ENCODE assay signal across 11 mouse cellular contexts in the genomic region with DNA sequence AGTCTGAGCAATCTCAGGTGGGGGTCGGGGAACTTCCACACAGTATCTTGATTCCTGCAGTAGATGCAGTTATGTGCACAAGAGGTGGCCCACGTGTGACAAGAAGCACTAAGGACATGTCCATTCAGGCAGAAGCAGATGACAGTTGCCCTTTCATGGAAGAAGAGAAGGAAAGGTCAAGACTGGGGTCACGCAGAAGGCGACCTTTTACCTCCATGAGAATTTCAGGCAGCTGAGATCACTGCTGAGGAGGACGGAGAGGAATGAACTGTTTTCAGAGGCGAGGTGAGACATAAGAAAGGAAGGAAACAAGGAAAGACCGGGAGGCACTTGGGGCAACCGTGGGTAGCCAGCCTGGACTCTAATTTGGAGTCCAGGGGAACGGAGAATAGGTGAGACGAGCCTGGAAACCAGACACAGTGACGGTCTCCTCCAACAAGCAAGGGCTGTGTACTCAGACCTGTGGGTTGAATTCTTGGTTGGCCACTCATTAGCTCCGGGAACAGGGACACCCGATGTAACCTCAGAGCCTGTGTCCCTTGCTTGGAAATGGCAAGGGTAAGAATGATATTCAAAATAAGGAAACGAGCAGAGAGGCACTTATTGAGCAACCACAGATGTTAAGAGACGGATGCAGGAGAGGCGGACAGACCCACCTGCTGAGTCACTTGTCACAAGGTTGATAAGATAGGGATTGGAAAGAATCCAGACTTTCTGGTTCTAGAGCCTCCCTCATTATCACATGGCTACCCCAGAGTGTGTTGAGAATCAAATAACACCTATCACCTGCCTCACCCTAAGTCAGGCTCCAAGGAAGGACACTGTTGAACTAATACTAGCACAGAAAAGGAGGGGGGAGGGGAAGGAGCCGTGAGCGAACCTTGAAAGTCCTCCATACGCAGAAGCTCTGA.
A peak's percentile ranks its signal among the peaks of the same experiment; 100 is the strongest.
DNase-seq lines count a peak whose midpoint lies in the region; ATAC-seq lines count a peak whose summit lies in the region.
"Had no signal": no experiment of that assay in that cellular context is flagged by ENCODE, and none has a peak within 500 bp of the region (broad histone marks: within the 10 kb centered on the region; RNA-seq: fewer than 3 reads in every experiment).

No protein-coding gene starts in this region.

- no peak for ATAC-seq in erythroblast, adult 5-6 weeks (replicated peaks; ENCODE audit: low FRiP score, poor library complexity, severe bottlenecking)
- ATAC-seq: forebrain, embryonic 14.5 days had no signal

- peak; percentile 47 for DNase-seq in adrenal gland, adult 2 months
- DNase-seq in adrenal gland, adult 8-10 months: no peak
- DNase-seq in urinary bladder, adult 18-20 months (ENCODE audit: low spot score in 2 of 2): peak; percentile 48 to 57
- no peak for DNase-seq in urinary bladder, postnatal 10 days (ENCODE audit: low spot score)
- DNase-seq in lung, postnatal 36 days: peak; percentile 70
- no peak for DNase-seq in spleen, adult 18-20 months
- no peak for DNase-seq in layer of hippocampus, postnatal 14 days (ENCODE audit: low spot score in 2 of 2)
- DNase-seq: cerebellum, postnatal 14 days; right cerebral cortex, postnatal 14 days had no signal

Comparison
In these comparisons a context has a peak if more than half of its experiments do, and no peak if none do; other contexts are left out.
1. DNase-seq: peak in adrenal gland, adult 2 months (single experiment), urinary bladder, adult 18-20 months (2 of 2) and lung, postnatal 36 days (single experiment); none in adrenal gland, adult 8-10 months (single experiment), urinary bladder, postnatal 10 days (single experiment), spleen, adult 18-20 months (0 of 2) and layer of hippocampus, postnatal 14 days (0 of 2).